Mouse (Mus musculus) forebrain, embryonic 14.5 days (tissue): ENCODE data around the gene Hist2h2aa1. TPM values are rescaled to one million over a fixed set of nuclear protein-coding genes. Genes with fewer than 3 reads are reported as not detected.
"Not testable (repeated sequence)": the region's sequence is repeated elsewhere in the genome, so short reads cannot be mapped to it uniquely, and the experiment has no call there.

Experiments used
- ATAC-seq: fragments of 200-750 bp; cut with Nextera tagmentation; 2 replicates; pipeline ENCODE4 v1.8.0; 2017; ENCODE audit warnings: mild to moderate bottlenecking, moderate library complexity
- DNase-seq: peaks from one replicate; pipeline ENCODE4 v3.0.0-alpha.2; 2015; ENCODE audit warnings: low spot score
- H3K27ac ChIP-seq: fragments of 300-500 bp; sonication (generic); 2 replicates; pipeline ENCODE4 v1.5.1; 2014; ENCODE audit warnings: low read depth, mild to moderate bottlenecking, control low read depth, low read length, moderate library complexity
- H3K27me3 ChIP-seq: fragments of 300-500 bp; sonication (generic); replicated peaks from 2 replicates; pipeline ENCODE4 v1.6.1; 2014; ENCODE audit warnings: low read length, control low read depth, mixed read lengths; ENCODE audit not compliant: control insufficient read depth, insufficient read depth
- H3K36me3 ChIP-seq: fragments of 300-500 bp; sonication (generic); 2 replicates; pipeline ENCODE4 v1.6.1; 2014; ENCODE audit warnings: low read length, control low read depth; ENCODE audit not compliant: control insufficient read depth, insufficient read depth
- H3K4me1 ChIP-seq: fragments of 300-500 bp; sonication (generic); 2 replicates; pipeline ENCODE4 v1.6.1; 2014; ENCODE audit warnings: antibody characterized with exemption, low read length, control low read depth; ENCODE audit not compliant: control insufficient read depth, insufficient read depth
- H3K4me2 ChIP-seq: fragments of 300-500 bp; sonication (generic); 2 replicates; pipeline ENCODE4 v1.6.1; 2014; ENCODE audit warnings: mild to moderate bottlenecking, control low read depth, low read length
- H3K4me3 ChIP-seq: fragments of 300-500 bp; sonication (generic); 2 replicates; pipeline ENCODE4 v1.5.1; 2014; ENCODE audit warnings: low read depth, low read length, control low read depth
- H3K9ac ChIP-seq: fragments of 300-500 bp; sonication (generic); 2 replicates; pipeline ENCODE4 v1.6.1; 2014; ENCODE audit warnings: mild to moderate bottlenecking, low read length, control low read depth, moderate library complexity
- H3K9me3 ChIP-seq: fragments of 300-500 bp; sonication (generic); replicated peaks from 2 replicates; pipeline ENCODE4 v1.6.1; 2016; ENCODE audit warnings: low read length, control low read depth, mixed read lengths; ENCODE audit not compliant: control insufficient read depth
- WGBS: fragments of 180-500 bp; shearing (Covaris S2); extraction: QIAGEN DNeasy Blood & Tissue Kit; methylation state at CpG from one replicate; pipeline ENCODE4 v1.1.7; 2014; 5-methylcytosine and 5-hydroxymethylcytosine counted together
- polyA plus RNA-seq: library from polyadenylated mRNA; unstranded; fragments of >200 nt; fragmentation: Nextera tagmentation; extraction: Ambion mirVana; gene quantifications from 2 replicates; pipeline ENCODE4 v1.2.1, GENCODE M21; 2014

Hist2h2aa1 gene
- polyA plus RNA-seq, 1 experiment from 2014 or later = 35.7 TPM

GRCm38 (mm10) chr3:96246427-96246856 lies 1.1 kb downstream of the Hist2h2aa1 start, which contains the start of gene Hist2h3c1:
Hist2h3c1 (plus strand) TSS chr3:96246685.
- H3K36me3 ChIP-seq, DNase-seq, H3K27me3 ChIP-seq, H3K9me3 ChIP-seq: not testable (repeated sequence)
- H3K4me3 ChIP-seq = peak within 1 kb of the TSS; percentile 34
- peak within 1 kb of the TSS; percentile 58; the same call in 1 of the 2 replicates for H3K27ac ChIP-seq
- H3K4me2 ChIP-seq = peak within 1 kb of the TSS; percentile 40
- ATAC-seq = peak; percentile 88
- H3K9ac ChIP-seq = peak within 1 kb of the TSS; percentile 67
- H3K4me1 ChIP-seq = peaks cover 14% of the 10 kb centered on the region; the same call in 1 of the 2 replicates
- 0% methylated on average over 5 of the region's 47 CpGs for WGBS

GRCm38 (mm10) chr3:96247356-96248140 lies 2.3 kb downstream of the Hist2h2aa1 start:
- H3K36me3 ChIP-seq = no peaks in the 10 kb centered on the region
- peak overlapping the region; percentile 40 for H3K4me2 ChIP-seq
- H3K27ac ChIP-seq = 0 out of 2 replicates have a peak overlapping the region, but pooled peaks have one; percentile 44
- DNase-seq = no peak
- no peak for ATAC-seq
- H3K9me3 ChIP-seq = no peaks in the 10 kb centered on the region
- WGBS = 2% methylated on average over 11 of the region's 11 CpGs
- H3K27me3 ChIP-seq = no peaks in the 10 kb centered on the region
- peak overlapping the region; percentile 67 for H3K9ac ChIP-seq
- H3K4me1 ChIP-seq = peaks cover 14% of the 10 kb centered on the region; the same call in 1 of the 2 replicates
- H3K4me3 ChIP-seq = peak overlapping the region; percentile 34

GRCm38 (mm10) chr3:96248141-96249033 lies 3.1 kb downstream of the Hist2h2aa1 start:
- WGBS = 54% methylated on average over 6 of the region's 6 CpGs
- Histone ChIP-seq H3K9me3 (no peaks in the 10 kb centered on the region), H3K27ac (no peak overlapping the region), H3K4me3 (peak overlapping the region; percentile 34), H3K36me3 (no peaks in the 10 kb centered on the region), H3K9ac (peak overlapping the region; percentile 67), H3K4me1 (peaks cover 14% of the 10 kb centered on the region; the same call in 1 of the 2 replicates), H3K27me3 (no peaks in the 10 kb centered on the region), H3K4me2 (peak overlapping the region; percentile 40)
- ATAC-seq (no peak), DNase-seq (no peak)

GRCm38 (mm10) chr3:96249034-96249345 lies 3.7 kb downstream of the Hist2h2aa1 start:
- Histone ChIP-seq H3K4me1 (peaks cover 11% of the 10 kb centered on the region; the same call in 1 of the 2 replicates), H3K27me3 (no peaks in the 10 kb centered on the region), H3K9me3 (no peaks in the 10 kb centered on the region), H3K36me3 (no peaks in the 10 kb centered on the region), H3K9ac (no peak overlapping the region), H3K4me2 (peak overlapping the region; percentile 40; the same call in 1 of the 2 replicates), H3K27ac (no peak overlapping the region), H3K4me3 (no peak overlapping the region)
- DNase-seq (no peak), ATAC-seq (no peak)
- WGBS = 52% methylated on average over 4 of the region's 4 CpGs

- ATAC-seq (no peak), DNase-seq (no peak)
- Histone ChIP-seq H3K27ac (no peak overlapping the region), H3K27me3 (no peaks in the 10 kb centered on the region), H3K4me1 (peaks cover 4% of the 10 kb centered on the region; the same call in 1 of the 2 replicates), H3K4me3 (no peak overlapping the region), H3K4me2 (no peak overlapping the region), H3K9me3 (no peaks in the 10 kb centered on the region), H3K36me3 (no peaks in the 10 kb centered on the region), H3K9ac (no peak overlapping the region)
- WGBS = 69% methylated on average over 3 of the region's 3 CpGs
Observed at GRCm38 (mm10) chr3:96250890-96251289, 5.6 kb downstream of the Hist2h2aa1 start.

GRCm38 (mm10) chr3:96251787-96252186 lies 6.5 kb downstream of the Hist2h2aa1 start:
- DNase-seq = no peak
- 91% methylated on average over 3 of the region's 3 CpGs for WGBS
- no peak overlapping the region for H3K4me2 ChIP-seq
- ATAC-seq = no peak
- no peak overlapping the region for H3K4me3 ChIP-seq
- no peaks in the 10 kb centered on the region for H3K36me3 ChIP-seq
- no peaks in the 10 kb centered on the region for H3K27me3 ChIP-seq
- no peak overlapping the region for H3K27ac ChIP-seq
- H3K9ac ChIP-seq = no peak overlapping the region
- no peaks in the 10 kb centered on the region for H3K9me3 ChIP-seq
- peaks cover 4% of the 10 kb centered on the region; the same call in 1 of the 2 replicates for H3K4me1 ChIP-seq

GRCm38 (mm10) chr3:96254683-96255355 lies 9.5 kb downstream of the Hist2h2aa1 start:
- no peak overlapping the region for H3K4me3 ChIP-seq
- ATAC-seq = peak; percentile 58; the same call in 1 of the 2 replicates
- no peaks in the 10 kb centered on the region for H3K27me3 ChIP-seq
- 56% methylated on average over 10 of the region's 10 CpGs for WGBS
- DNase-seq = peak; percentile 62
- H3K27ac ChIP-seq = no peak overlapping the region
- no peaks in the 10 kb centered on the region for H3K4me1 ChIP-seq
- no peak overlapping the region for H3K4me2 ChIP-seq
- H3K9ac ChIP-seq = no peak overlapping the region
- no peaks in the 10 kb centered on the region for H3K9me3 ChIP-seq
- H3K36me3 ChIP-seq = no peaks in the 10 kb centered on the region

GRCm38 (mm10) chr3:96255926-96256593 lies 10.8 kb downstream of the Hist2h2aa1 start:
- no peaks in the 10 kb centered on the region for H3K9me3 ChIP-seq
- no peak overlapping the region for H3K9ac ChIP-seq
- no peaks in the 10 kb centered on the region for H3K4me1 ChIP-seq
- H3K4me2 ChIP-seq = no peak overlapping the region
- no peaks in the 10 kb centered on the region for H3K27me3 ChIP-seq
- no peak overlapping the region for H3K27ac ChIP-seq
- DNase-seq (no peak), ATAC-seq (no peak)
- WGBS = 86% methylated on average over 5 of the region's 5 CpGs
- H3K4me3 ChIP-seq = no peak overlapping the region
- no peaks in the 10 kb centered on the region for H3K36me3 ChIP-seq
